Mouse (Mus musculus) kidney, postnatal 14 days (tissue): ENCODE measurements around the gene Olfr1269.

Experiments
- DNase-seq: peaks from one replicate; pipeline ENCODE4 v3.0.0; 2022; ENCODE audit warnings: mixed read lengths

Olfr1269 gene

GRCm38 (mm10) chr2:90121312-90121711, at the start of gene Olfr1269:
Gene Olfr1269 (minus strand): TSS chr2:90121412.
- no peak for DNase-seq

- no peak for DNase-seq
These were observed 32.7 kb upstream of the Olfr1269 start for GRCm38 (mm10) chr2:90153916-90154315.

GRCm38 (mm10) chr2:90152991-90153390, 31.8 kb upstream of the Olfr1269 start, which contains the start of gene Olfr1270:
Gene Olfr1270 (minus strand): TSS chr2:90153091.
- DNase-seq = no peak

- no peak for DNase-seq
These were observed 21.0 kb upstream of the Olfr1269 start, which contains the start of gene Olfr32 for GRCm38 (mm10) chr2:90142196-90142595. Gene Olfr32 (minus strand): TSS chr2:90142296.

GRCm38 (mm10) chr2:90070065-90070464, 51.1 kb downstream of the Olfr1269 start:
- no peak for DNase-seq
